Mouse (Mus musculus) adrenal gland, postnatal 14 days (tissue): ENCODE measurements around the gene Gm36864. TPM values are rescaled to one million over a fixed set of nuclear protein-coding genes. Genes with fewer than 3 reads are reported as not detected.
A peak's percentile ranks its signal among the peaks of the same experiment; 100 is the strongest.
"Not testable (repeated sequence)": the region's sequence is repeated elsewhere in the genome, so short reads cannot be mapped to it uniquely, and the experiment has no call there.

Experiments used
- DNase-seq: peaks from one replicate; pipeline ENCODE4 v3.0.0; 2021; ENCODE audit warnings: mixed read lengths
- long read RNA-seq, 2 experiments: library from polyadenylated mRNA; stranded (forward); transcript quantifications; one replicate each; pipeline ENCODE4 v2.0.0; 2021
- total RNA-seq: library from RNA; stranded (reverse); gene quantifications from 2 replicates; pipeline ENCODE4 v1.2.3, GENCODE M21; 2021

The Gm36864 gene
- not detected in 2 replicates for total RNA-seq
- long read RNA-seq, experiment 1: 0 reads
- long read RNA-seq, experiment 2: 0 reads

GRCm38 (mm10) chr7:44235909-44236308, at the start of gene Gm36864:
Gene Gm36864 (plus strand): TSS chr7:44236177.
- DNase-seq: no peak

- DNase-seq: not testable (repeated sequence)
Measured at GRCm38 (mm10) chr7:44186516-44186915, 49.5 kb upstream of the Gm36864 start.

- DNase-seq: not testable (repeated sequence)
Measured at GRCm38 (mm10) chr7:44187936-44188335, 48.0 kb upstream of the Gm36864 start, which contains the start of gene Klk1b24. Gene Klk1b24 (plus strand): TSS chr7:44188236.

- not testable (repeated sequence) for DNase-seq
Measured at GRCm38 (mm10) chr7:44193466-44193865, 42.5 kb upstream of the Gm36864 start.

- DNase-seq: no peak
Measured at GRCm38 (mm10) chr7:44197891-44198290, 38.1 kb upstream of the Gm36864 start, which contains the start of gene Klk1b3. Gene Klk1b3 (plus strand): TSS chr7:44198191.

GRCm38 (mm10) chr7:44207135-44207534, 28.8 kb upstream of the Gm36864 start, which contains the start of gene Klk1b4:
Gene Klk1b4 (plus strand): TSS chr7:44207435.
- not testable (repeated sequence) for DNase-seq

- DNase-seq: no peak
Measured at GRCm38 (mm10) chr7:44208307-44208706, 27.7 kb upstream of the Gm36864 start.

- no peak for DNase-seq
Measured at GRCm38 (mm10) chr7:44215645-44216044, 20.3 kb upstream of the Gm36864 start, which contains the start of gene Klk1b5. Gene Klk1b5 (plus strand): TSS chr7:44215945.

GRCm38 (mm10) chr7:44221601-44222000, 14.4 kb upstream of the Gm36864 start:
- not testable (repeated sequence) for DNase-seq

- not testable (repeated sequence) for DNase-seq
Measured at GRCm38 (mm10) chr7:44222335-44222734, 13.6 kb upstream of the Gm36864 start.

- DNase-seq: no peak
Measured at GRCm38 (mm10) chr7:44225076-44225475, 10.9 kb upstream of the Gm36864 start, which contains the start of gene Klk1. Gene Klk1 (plus strand): TSS chr7:44225360.

GRCm38 (mm10) chr7:44239913-44240312, 3.9 kb downstream of the Gm36864 start:
- DNase-seq: no peak

GRCm38 (mm10) chr7:44240712-44241111, 4.7 kb downstream of the Gm36864 start:
- no peak for DNase-seq

- DNase-seq: no peak
Measured at GRCm38 (mm10) chr7:44241163-44241562, 5.2 kb downstream of the Gm36864 start.

GRCm38 (mm10) chr7:44244080-44244479, 8.1 kb downstream of the Gm36864 start:
- DNase-seq: no peak

- DNase-seq: peak; percentile 94
Measured at GRCm38 (mm10) chr7:44246055-44246983, 10.3 kb downstream of the Gm36864 start, which contains the start of the genes 1700028J19Rik and 2410002F23Rik. Gene 1700028J19Rik (minus strand): TSS chr7:44246695. Gene 2410002F23Rik (plus strand): TSS chr7:44246722.

- DNase-seq: no peak
Measured at GRCm38 (mm10) chr7:44246984-44247470, 11.1 kb downstream of the Gm36864 start.

- no peak for DNase-seq
Measured at GRCm38 (mm10) chr7:44247971-44248370, 12.0 kb downstream of the Gm36864 start.

GRCm38 (mm10) chr7:44249248-44249647, 13.3 kb downstream of the Gm36864 start:
- DNase-seq: no peak

GRCm38 (mm10) chr7:44250732-44251275, 14.8 kb downstream of the Gm36864 start:
- DNase-seq: peak; percentile 85

- DNase-seq: peak; percentile 24
Measured at GRCm38 (mm10) chr7:44253023-44253616, 17.1 kb downstream of the Gm36864 start.

- no peak for DNase-seq
Measured at GRCm38 (mm10) chr7:44254930-44255329, 19.0 kb downstream of the Gm36864 start.
